In genomic region chr3:127634101-127634983, GRCm38 (mm10) we compare ENCODE assay signal across 8 mouse cellular contexts. TPM values are rescaled to one million over a fixed set of nuclear protein-coding genes. Genes with fewer than 3 reads are reported as not detected.
DNase-seq lines count a peak whose midpoint lies in the region; ATAC-seq lines count a peak whose summit lies in the region.

No protein-coding gene starts in this region.

- H3K4me1 ChIP-seq in forebrain, embryonic 15.5 days = peaks cover 41% of the 10 kb centered on the region
- peaks cover 59% of the 10 kb centered on the region for H3K4me1 ChIP-seq in hindbrain, embryonic 10.5 days (replicated peaks)

- H3K27me3 ChIP-seq in forebrain, embryonic 15.5 days = peaks cover 25% of the 10 kb centered on the region
- peaks cover 99% of the 10 kb centered on the region for H3K27me3 ChIP-seq in hindbrain, embryonic 10.5 days (ENCODE audit: insufficient read depth, poor library complexity, severe bottlenecking)

- peak; percentile 85 for DNase-seq in Muller cell, postnatal 12 days (ENCODE audit: inconsistent ontology term)
- peak; percentile 48 for DNase-seq in cerebellum, adult 11-12 months
- DNase-seq in hindbrain, embryonic 10.5 days (ENCODE audit: low spot score) = peak; percentile 88
- DNase-seq in layer of hippocampus, postnatal 14 days (ENCODE audit: low spot score in 2 of 2) = peak; percentile 63 to 74
- peak; percentile 74 for DNase-seq in lung, postnatal 10 days
- peak; percentile 92 for DNase-seq in retina, embryonic 14.5 days (ENCODE audit: low spot score)
- peak; percentile 76 for DNase-seq in thymus, postnatal 25 days

- no peaks in the 10 kb centered on the region for H3K36me3 ChIP-seq in forebrain, embryonic 15.5 days
- no peaks in the 10 kb centered on the region for H3K36me3 ChIP-seq in hindbrain, embryonic 10.5 days

- under 1% methylated on average over 58 of the region's 58 CpGs for WGBS in forebrain, embryonic 15.5 days
- under 1% methylated on average over 58 of the region's 58 CpGs for WGBS in hindbrain, embryonic 10.5 days

- H3K9ac ChIP-seq in forebrain, embryonic 15.5 days (replicated peaks) = peak overlapping the region; percentile 61

- H3K9me3 ChIP-seq in forebrain, embryonic 15.5 days = no peaks in the 10 kb centered on the region
- H3K9me3 ChIP-seq in hindbrain, embryonic 10.5 days = no peaks in the 10 kb centered on the region

- peak overlapping the region; percentile 91 for H3K27ac ChIP-seq in forebrain, embryonic 15.5 days (replicated peaks)
- peak overlapping the region; percentile 87 for H3K27ac ChIP-seq in hindbrain, embryonic 10.5 days

- H3K4me2 ChIP-seq in forebrain, embryonic 15.5 days (replicated peaks) = peak overlapping the region; percentile 59

- ATAC-seq in forebrain, embryonic 15.5 days (replicated peaks) = peak; percentile 70

- H3K4me3 ChIP-seq in forebrain, embryonic 15.5 days = peak overlapping the region; percentile 64
- H3K4me3 ChIP-seq in hindbrain, embryonic 10.5 days = peak overlapping the region; percentile 62

RNA-seq across cellular contexts. Expression of gene Neurog2, which starts 1.4 kb away (rescaled TPM):
- 89.7 and 111 TPM in 2 replicates for polyA plus RNA-seq in forebrain, embryonic 15.5 days (2015; fragmentation: Nextera tagmentation; extraction: Ambion mirVana)
- 19.9 and 50.0 TPM in 2 replicates for polyA plus RNA-seq in hindbrain, embryonic 10.5 days (2016; fragmentation: Nextera tagmentation; extraction: Ambion mirVana)
- 1 to 10 TPM; 2.4 to 2.8 TPM for total RNA-seq in layer of hippocampus, postnatal 14 days (2021)

Comparison
In these comparisons a context has a peak if more than half of its experiments do, and no peak if none do; other contexts are left out.
1. Peak in every context shown above with its lines: DNase-seq, ATAC-seq, H3K4me3 ChIP-seq and H3K27ac ChIP-seq.